Mouse (Mus musculus): Measurements from ENCODE around the gene Mybl2. TPM values are rescaled to one million over a fixed set of nuclear protein-coding genes. Genes with fewer than 3 reads are reported as not detected.

Mybl2 gene
- total RNA-seq, 2 experiments from 2014 or later, result 0.62 to 0.89 TPM

DNA sequence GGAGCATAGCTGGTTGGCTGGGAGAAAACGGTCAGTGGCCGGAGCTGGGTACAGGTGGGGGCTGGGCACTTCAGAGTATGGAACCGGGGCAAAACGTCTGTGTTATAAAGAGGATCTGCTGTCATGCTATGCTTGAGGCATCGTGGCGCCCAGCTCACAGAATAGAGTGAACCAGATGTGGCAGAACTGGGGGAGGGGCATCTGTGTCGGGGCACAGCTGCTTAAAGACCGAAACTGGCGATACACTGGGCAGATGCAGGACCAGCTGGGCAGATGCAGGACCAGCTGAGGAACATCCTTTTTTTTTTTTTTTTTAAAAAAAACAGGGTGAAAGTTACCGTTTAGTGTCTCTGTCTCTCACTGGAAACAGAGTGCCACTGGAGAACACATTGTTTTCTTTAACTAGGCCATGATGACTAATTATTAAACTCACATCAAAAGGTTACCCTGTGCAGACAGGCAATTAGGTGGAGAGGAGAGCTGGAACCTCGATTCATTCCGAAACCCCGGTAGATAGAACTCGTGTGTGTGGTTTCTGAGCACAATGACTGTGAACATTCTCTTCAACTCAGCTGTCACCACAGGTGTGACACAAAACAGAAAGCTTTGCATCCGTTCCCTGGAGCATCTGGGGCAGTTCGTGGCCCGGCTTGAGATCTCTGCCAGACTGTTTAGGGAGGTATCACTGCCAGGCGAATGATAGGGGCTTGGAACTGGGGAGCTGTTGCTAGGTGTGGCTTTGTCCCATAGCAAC is 48.6 kb downstream of the Mybl2 start:
- intact Hi-C loops (cut with DNase I), result no loop called here
- DNase-seq (ENCODE audit: low spot score), result no peak

DNA sequence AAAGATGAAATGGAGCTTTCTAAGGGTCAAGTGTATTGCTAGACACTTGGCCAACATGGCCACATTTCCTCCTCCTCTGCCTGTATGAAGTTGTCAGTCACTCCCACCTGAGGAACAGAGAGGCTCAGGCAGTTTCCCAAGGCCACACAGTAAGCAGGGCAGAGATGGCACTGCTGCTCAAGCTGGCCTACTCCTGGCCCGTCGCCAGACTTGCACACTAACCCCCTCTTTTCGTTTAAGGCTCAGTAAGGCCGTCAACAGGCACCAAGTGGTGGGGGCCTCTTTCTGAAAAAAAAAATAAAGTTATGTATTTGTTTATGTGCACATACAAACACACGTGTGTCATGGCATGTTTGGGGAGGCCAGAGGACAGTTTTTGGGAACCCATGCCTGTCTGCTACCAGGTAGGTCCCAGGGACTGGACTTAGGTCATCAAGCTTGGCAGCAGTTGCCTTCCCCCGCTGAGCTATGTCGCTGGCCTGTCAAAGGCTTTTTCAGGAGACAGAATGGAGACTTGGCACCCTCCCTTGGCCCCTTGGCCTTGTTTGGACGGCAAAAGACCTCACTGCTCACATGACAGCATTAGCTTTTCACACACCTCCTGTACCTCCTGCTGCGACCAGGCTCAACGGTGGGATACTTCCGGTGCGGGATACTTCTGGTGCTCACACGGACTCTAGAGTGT is 49.7 kb downstream of the Mybl2 start:
- intact Hi-C loops (cut with DNase I), result no loop called here
- no peak for DNase-seq (ENCODE audit: low spot score)

DNA sequence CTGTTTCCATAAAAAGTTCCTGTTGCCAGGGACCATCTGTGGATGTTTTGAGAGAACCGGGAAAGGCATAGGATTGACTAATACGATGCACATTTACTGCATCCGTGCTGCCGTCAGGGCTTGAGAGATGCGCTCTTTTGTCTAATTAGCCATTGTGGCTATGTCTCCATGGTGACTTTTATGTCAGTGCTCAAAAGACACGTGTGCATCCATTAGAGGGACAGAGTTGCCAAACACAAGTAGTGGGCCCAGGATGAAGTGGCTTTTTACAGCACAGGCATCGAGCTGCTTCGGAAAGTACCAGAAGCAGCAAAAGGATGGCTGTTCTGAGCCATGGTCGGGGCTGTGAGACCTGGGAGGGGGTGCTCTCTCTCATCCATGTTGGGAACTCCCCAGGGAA is 53.9 kb downstream of the Mybl2 start:
- no peak for DNase-seq (ENCODE audit: low spot score)
- intact Hi-C loops (cut with DNase I), result no loop called here

DNA sequence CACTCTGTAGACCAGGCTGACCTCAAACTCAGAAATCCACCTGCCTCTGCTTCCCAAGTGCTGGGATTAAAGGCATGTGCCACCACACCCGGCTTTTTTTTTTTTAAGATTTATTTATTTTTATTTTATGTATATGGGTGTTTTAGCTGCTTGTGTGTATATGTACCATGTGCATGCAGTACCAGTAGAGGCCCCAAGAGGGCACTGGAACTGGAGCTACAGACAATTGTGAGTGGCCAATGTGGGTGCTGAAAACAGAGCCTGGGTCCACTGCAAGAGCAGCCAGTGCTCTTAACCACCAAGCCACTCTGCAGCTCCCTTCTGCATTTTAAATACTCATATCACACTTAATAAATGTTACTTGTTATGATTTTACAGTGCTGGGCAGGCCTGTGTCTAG is 56.2 kb downstream of the Mybl2 start:
- intact Hi-C loops (cut with DNase I), result no loop called here
- no peak for DNase-seq (ENCODE audit: low spot score)

DNA sequence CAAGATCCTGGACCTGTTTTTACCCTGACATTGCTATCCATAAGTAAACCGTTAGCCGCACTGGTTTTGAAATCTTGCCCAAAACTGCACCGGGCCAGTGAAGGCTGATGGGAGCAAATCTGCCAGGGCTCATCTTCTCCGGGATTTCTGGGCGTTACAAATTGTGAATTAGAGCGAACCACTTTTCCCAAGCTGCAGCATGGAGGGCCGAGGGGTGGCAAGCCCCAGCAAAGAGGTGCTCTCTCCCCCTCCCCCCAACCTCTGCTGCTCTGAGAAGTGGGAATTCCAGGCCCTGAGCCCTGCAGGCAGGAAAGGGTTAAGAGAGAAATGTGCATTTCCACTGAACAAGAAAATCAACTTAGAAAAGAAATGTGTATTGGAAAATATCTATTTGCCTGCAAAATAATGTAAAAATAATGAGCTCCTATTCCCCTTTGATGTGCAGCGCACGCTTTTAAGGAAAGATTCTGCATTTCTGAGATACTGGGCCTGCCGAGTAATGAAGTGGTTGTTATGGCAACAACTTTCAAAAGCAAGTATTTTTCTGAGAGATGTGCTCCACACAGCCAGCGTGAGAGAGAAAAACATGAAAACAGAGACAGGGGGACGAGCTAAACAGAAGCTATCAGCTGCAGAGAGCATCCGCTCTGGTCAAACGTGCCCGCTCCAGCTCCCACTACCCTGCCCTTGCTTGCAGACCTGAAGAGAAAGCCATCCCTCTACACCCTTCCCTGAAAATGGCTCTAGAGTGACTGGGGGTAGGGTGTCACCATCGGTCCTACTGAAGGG is 57.1 kb downstream of the Mybl2 start:
- intact Hi-C loops (cut with DNase I), result no loop called here
- DNase-seq (ENCODE audit: low spot score), result no peak

DNA sequence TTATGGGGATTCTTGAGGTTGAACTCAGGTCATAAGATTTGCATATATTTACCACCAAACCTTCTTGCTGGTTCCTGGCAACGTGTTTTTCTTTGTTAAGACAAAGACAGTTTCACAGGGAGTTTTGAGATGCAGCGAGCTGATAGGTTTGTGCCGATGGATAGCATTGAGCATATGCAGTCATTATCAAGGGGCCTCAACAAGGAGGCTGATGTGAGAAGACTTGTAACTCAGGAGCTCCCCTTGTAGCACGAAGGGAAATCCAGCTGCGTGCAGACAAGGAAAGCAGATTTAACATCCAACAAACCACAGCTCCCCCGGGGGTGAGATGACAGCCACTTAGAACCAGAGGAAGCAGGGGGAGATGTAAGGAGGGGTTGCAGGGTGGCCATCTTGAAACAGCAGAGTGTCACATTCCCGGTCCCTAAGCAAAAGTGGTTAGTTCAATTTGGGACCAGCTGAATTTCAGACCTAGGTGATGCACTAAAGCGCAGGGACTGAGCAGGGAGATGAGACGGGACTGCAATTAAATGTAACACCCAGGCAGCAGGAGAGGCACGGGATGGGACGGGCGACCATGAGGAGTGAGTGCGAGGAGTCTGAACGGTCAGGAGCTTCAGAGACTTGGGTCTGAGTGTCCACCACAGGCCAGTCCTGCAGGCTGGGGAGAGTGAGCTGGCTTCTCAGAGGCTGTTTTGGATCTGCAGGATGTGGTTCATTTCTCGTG is 66.3 kb downstream of the Mybl2 start:
- intact Hi-C loops (cut with DNase I), result no loop called here

DNA sequence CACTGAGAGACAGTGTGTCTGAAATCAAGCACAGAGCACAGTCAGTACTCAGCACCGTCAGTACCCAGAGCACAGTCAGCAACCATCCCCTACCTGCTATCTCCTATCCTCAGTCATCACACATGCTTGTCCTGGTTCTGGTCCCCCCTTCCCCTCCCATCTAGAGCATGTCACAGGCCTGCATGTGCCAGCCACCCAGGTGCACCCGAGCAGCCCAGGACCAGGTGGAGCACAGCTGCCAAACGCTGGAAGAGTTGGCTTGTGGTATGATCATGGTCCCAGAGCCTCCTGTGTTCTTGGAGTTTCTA is 66.8 kb downstream of the Mybl2 start:
- intact Hi-C loops (cut with DNase I), result no loop called here
- DNase-seq (ENCODE audit: low spot score), result no peak

More for the DNA sequence above, 66.3 kb downstream of the Mybl2 start:
- DNase-seq (ENCODE audit: low spot score), result no peak

GRCm38 (mm10) chr2:163122319-163122718 is 67.8 kb downstream of the Mybl2 start:
- intact Hi-C loops (cut with DNase I), result no loop called here
- peak; percentile 34 for DNase-seq (ENCODE audit: low spot score)

GRCm38 (mm10) chr2:163123496-163123895 is 69.0 kb downstream of the Mybl2 start:
- DNase-seq (ENCODE audit: low spot score), result no peak
- intact Hi-C loops (cut with DNase I), result no loop called here

DNA sequence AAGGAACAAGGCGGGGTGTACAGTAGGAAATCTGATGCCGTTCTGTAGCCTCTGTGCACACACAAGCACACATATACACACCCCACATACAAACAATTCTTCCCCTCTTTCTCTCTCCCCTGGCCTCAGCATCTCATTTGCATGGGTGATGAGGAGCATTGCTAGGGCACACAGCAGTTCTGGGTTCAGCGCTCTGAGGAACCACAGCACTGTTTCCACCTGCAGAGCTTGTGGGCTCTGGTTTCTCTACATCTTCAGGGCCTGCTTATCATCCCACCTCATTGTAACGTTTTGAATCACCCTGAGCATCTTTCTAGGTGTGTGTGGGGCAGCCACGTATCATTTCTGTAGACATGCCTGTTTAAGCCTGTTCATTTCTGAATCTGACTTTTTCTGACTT is 76.3 kb downstream of the Mybl2 start:
- no peak for DNase-seq (ENCODE audit: low spot score)
- intact Hi-C loops (cut with DNase I), result no loop called here

- DNase-seq (ENCODE audit: low spot score), result no peak
- intact Hi-C loops (cut with DNase I), result no loop called here
Measured at GRCm38 (mm10) chr2:163132314-163132713, 77.8 kb downstream of the Mybl2 start.

Small RNAs within 50 kb of the gene (microRNA-seq; reads per million reads assigned to microRNA genes)
- gene Gm22174, result not detected
- gene Mir7003, result not detected

Other genes with a start within 250 kb of the Mybl2 start
- 10 to 100 TPM; 63.7 to 70.7 TPM for gene Srsf6, start 123.2 kb upstream of the Mybl2 start, total RNA-seq (2021)
- not detected for gene L3mbtl1, start 111.2 kb upstream of the Mybl2 start, total RNA-seq (2021)
- not detected for gene Sgk2, start 67.4 kb upstream of the Mybl2 start, total RNA-seq (2021)
- 10 to 100 TPM; 16.7 to 17.7 TPM for gene Ift52, start 37.3 kb upstream of the Mybl2 start, total RNA-seq (2021)
- gene Gtsf1l, start 33.2 kb downstream of the Mybl2 start, total RNA-seq (2021), result not detected
- 1 to 10 TPM; 1.3 to 2.0 TPM for gene Tox2, start 148.4 kb downstream of the Mybl2 start, total RNA-seq (2021)

Data from heart, postnatal 25 days (tissue).